Mouse (Mus musculus) kidney, embryonic 14.5 days (tissue): ENCODE measurements at regions not wholly inside any gene's neighbourhood (a gene's known extent, or its start where the extent isn't known, plus 50 kb on each side); places are given as distances from the start of the nearest gene placed in this dataset.
"Not testable (repeated sequence)": the region's sequence is repeated elsewhere in the genome, so short reads cannot be mapped to it uniquely, and the experiment has no call there.

Source experiments
- ATAC-seq: fragments of 200-750 bp; cut with Nextera tagmentation; 2 replicates; pipeline ENCODE4 v1.8.0; 2017; ENCODE audit warnings: moderate number of reproducible peaks, mild to moderate bottlenecking, moderate TSS enrichment, moderate library complexity; ENCODE audit not compliant: low FRiP score, low TSS enrichment
- H3K27ac ChIP-seq: fragments of 300-500 bp; sonication (generic); 2 replicates; pipeline ENCODE4 v1.5.1; 2014; ENCODE audit warnings: low read depth, mild to moderate bottlenecking, low read length, moderate library complexity, mixed read lengths
- H3K27me3 ChIP-seq: fragments of 300-500 bp; sonication (generic); 2 replicates; pipeline ENCODE4 v1.6.1; 2014; ENCODE audit warnings: mild to moderate bottlenecking, low read length; ENCODE audit not compliant: control insufficient read depth, insufficient read depth
- H3K36me3 ChIP-seq: fragments of 300-500 bp; sonication (generic); 2 replicates; pipeline ENCODE4 v1.6.1; 2014; ENCODE audit warnings: low read length, mixed read lengths; ENCODE audit not compliant: control insufficient read depth, insufficient read depth
- H3K4me1 ChIP-seq: fragments of 300-500 bp; sonication (generic); 2 replicates; pipeline ENCODE4 v1.6.1; 2014; ENCODE audit warnings: low read length, mixed read lengths; ENCODE audit not compliant: control insufficient read depth, insufficient read depth
- H3K4me2 ChIP-seq: fragments of 300-500 bp; sonication (generic); replicated peaks from 2 replicates; pipeline ENCODE4 v1.6.1; 2014; ENCODE audit warnings: low read depth, mild to moderate bottlenecking, low read length
- H3K4me3 ChIP-seq: fragments of 300-500 bp; sonication (generic); 2 replicates; pipeline ENCODE4 v1.5.1; 2014; ENCODE audit warnings: mild to moderate bottlenecking, low read length
- H3K9ac ChIP-seq: fragments of 300-500 bp; sonication (generic); 2 replicates; pipeline ENCODE4 v1.6.1; 2014; ENCODE audit warnings: low read depth, mild to moderate bottlenecking, low read length, moderate library complexity
- H3K9me3 ChIP-seq: fragments of 300-500 bp; sonication (generic); 2 replicates; pipeline ENCODE4 v1.6.1; 2016; ENCODE audit warnings: low read length; ENCODE audit not compliant: control insufficient read depth
- WGBS: fragments of 180-500 bp; shearing (Covaris S2); extraction: QIAGEN DNeasy Blood & Tissue Kit; methylation state at CpG from one replicate; pipeline ENCODE4 v1.1.7; 2014; 5-methylcytosine and 5-hydroxymethylcytosine counted together

DNA sequence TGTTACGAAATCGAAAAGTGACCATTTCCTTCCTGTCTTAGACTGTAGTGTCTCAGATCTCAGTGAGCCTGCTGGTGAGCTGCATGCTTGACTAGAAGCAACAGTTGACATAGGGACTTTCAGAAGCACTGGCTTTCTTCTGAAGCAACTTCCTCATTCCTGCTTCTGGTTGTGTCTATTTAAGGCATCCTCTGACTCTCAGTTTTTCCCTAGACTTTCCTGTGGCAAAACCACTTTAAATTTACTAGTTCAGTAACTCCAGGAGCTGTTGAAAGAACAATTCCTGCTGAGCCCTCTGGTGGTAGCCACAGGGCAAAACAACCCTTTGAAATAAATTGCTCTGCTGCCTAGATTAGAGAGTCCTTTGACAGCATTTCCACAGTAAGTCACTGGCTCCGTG lies 1811.9 kb upstream of the G6pd2 start:
- Histone ChIP-seq H3K36me3 (no peaks in the 10 kb centered on the region), H3K4me1 (no peaks in the 10 kb centered on the region), H3K9me3 (no peaks in the 10 kb centered on the region), H3K4me2 (no peak overlapping the region), H3K27me3 (no peaks in the 10 kb centered on the region), H3K9ac (no peak overlapping the region), H3K27ac (no peak overlapping the region), H3K4me3 (no peak overlapping the region)
- ATAC-seq, result no peak; the same call in 1 of the 2 replicates
- 69% methylated on average over 3 of the region's 3 CpGs for WGBS

DNA sequence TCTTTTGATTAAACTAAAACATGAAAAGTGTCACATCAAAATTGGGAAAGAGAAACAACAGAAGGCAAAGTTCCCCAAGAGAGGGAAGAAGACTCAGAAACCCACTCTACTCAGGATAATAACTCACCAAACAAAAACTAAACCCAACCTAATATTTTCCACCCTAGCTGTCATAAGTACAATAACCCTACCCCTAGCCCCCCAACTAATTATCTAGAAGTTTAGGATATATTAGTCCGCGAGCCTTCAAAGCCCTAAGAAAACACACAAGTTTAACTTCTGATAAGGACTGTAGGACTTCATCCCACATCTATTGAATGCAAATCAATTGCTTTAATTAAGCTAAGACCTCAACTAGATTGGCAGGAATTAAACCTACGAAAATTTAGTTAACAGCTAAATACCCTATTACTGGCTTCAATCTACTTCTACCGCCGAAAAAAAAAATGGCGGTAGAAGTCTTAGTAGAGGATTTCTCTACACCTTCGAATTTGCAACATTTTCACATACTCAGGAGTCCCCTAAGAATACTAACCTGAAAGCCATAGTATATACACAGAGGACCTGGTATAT lies 1765.9 kb upstream of the G6pd2 start:
- H3K4me2 ChIP-seq, H3K27ac ChIP-seq, H3K9ac ChIP-seq, H3K36me3 ChIP-seq, H3K4me1 ChIP-seq, H3K9me3 ChIP-seq, H3K27me3 ChIP-seq, H3K4me3 ChIP-seq: not testable (repeated sequence)
- WGBS, result 97% methylated on average over 6 of the region's 7 CpGs
- peak; percentile 100 for ATAC-seq

DNA sequence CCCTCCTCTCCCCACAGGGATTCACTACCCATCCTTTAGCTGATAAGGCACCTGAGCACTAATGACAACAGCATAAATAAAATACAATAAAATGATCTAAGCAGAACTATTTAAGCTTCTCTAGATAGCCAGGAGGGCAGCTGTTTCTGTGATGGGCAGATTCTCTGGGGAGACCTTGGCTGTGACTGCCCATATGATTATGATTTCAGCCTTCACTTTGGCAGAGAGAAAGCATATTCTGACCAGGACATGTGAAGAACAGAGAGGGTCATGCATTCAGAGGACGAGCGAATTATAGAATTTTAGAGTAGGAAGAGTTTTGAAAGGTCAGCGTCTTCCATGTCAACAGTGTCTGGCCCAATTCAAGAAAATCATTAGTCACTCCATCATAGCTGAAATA lies 1759.6 kb upstream of the G6pd2 start:
- Histone ChIP-seq H3K4me1 (no peaks in the 10 kb centered on the region), H3K27me3 (no peaks in the 10 kb centered on the region), H3K4me3 (no peak overlapping the region), H3K4me2 (no peak overlapping the region), H3K9me3 (no peaks in the 10 kb centered on the region), H3K9ac (no peak overlapping the region), H3K27ac (no peak overlapping the region), H3K36me3 (no peaks in the 10 kb centered on the region)
- 86% methylated on average over 3 of the region's 3 CpGs for WGBS
- no peak for ATAC-seq

DNA sequence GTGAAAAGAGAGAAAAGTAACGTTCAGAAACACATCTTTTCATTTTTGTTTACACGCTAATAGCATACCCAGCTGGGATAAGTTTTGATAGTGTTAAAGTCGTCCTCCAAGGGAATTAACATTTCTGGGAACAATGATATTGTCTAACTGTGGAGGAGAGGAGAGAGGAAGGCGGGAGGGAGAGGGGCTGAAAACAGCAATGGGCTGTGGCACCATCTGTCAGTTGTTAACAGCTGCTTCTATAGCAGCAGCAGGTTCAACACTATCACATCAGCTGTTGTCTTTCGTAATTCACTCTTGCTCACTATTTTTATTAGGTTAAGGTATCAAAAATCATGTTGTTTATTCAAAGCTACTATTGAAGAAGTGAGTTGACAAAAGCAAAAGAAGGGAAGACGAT lies 1747.4 kb upstream of the G6pd2 start:
- H3K4me1 ChIP-seq, result no peaks in the 10 kb centered on the region
- ATAC-seq, result no peak
- H3K4me2 ChIP-seq, result no peak overlapping the region
- no peak overlapping the region for H3K9ac ChIP-seq
- H3K27me3 ChIP-seq, result no peaks in the 10 kb centered on the region
- no peak overlapping the region for H3K27ac ChIP-seq
- H3K36me3 ChIP-seq, result no peaks in the 10 kb centered on the region
- 67% methylated on average over 6 of the region's 6 CpGs for WGBS
- no peak overlapping the region for H3K4me3 ChIP-seq
- no peaks in the 10 kb centered on the region for H3K9me3 ChIP-seq
